Mouse (Mus musculus): ENCODE measurements at regions not wholly inside any gene's neighbourhood (a gene's known extent, or its start where the extent isn't known, plus 50 kb on each side); places are given as distances from the start of the nearest gene placed in this dataset.
"Not testable (repeated sequence)": the region's sequence is repeated elsewhere in the genome, so short reads cannot be mapped to it uniquely, and the experiment has no call there.

- not testable (repeated sequence) for H3K27me3 ChIP-seq (ENCODE audit: control insufficient read depth, insufficient read depth, low read length); H3K4me1 ChIP-seq (ENCODE audit: control insufficient read depth, insufficient read depth, low read length); H3K27ac ChIP-seq (ENCODE audit: low read length); ATAC-seq (ENCODE audit: insufficient number of reproducible peaks, insufficient read depth, low FRiP score, low read depth); H3K9ac ChIP-seq (replicated peaks; ENCODE audit: low read depth, low read length); H3K9me3 ChIP-seq (ENCODE audit: control insufficient read depth, low read depth, low read length); H3K4me3 ChIP-seq (ENCODE audit: low read depth, low read length); H3K4me2 ChIP-seq (replicated peaks; ENCODE audit: low read depth, low read length); H3K36me3 ChIP-seq (ENCODE audit: control insufficient read depth, insufficient read depth, low read length)
- WGBS: 93% methylated on average over 17 of the region's 17 CpGs
These were observed 131.7 kb downstream of the Nuak1 start for GRCm38 (mm10) chr10:84308746-84309145.

- Histone ChIP-seq H3K9me3 (ENCODE audit: control insufficient read depth, low read depth, low read length) (no peaks in the 10 kb centered on the region), H3K27me3 (ENCODE audit: control insufficient read depth, insufficient read depth, low read length) (no peaks in the 10 kb centered on the region), H3K27ac (ENCODE audit: low read length) (no peak overlapping the region), H3K9ac (replicated peaks; ENCODE audit: low read depth, low read length) (no peak overlapping the region), H3K36me3 (ENCODE audit: control insufficient read depth, insufficient read depth, low read length) (no peaks in the 10 kb centered on the region), H3K4me2 (replicated peaks; ENCODE audit: low read depth, low read length) (no peak overlapping the region), H3K4me3 (ENCODE audit: low read depth, low read length) (no peak overlapping the region), H3K4me1 (ENCODE audit: control insufficient read depth, insufficient read depth, low read length) (no peaks in the 10 kb centered on the region)
- ATAC-seq (ENCODE audit: insufficient number of reproducible peaks, insufficient read depth, low FRiP score, low read depth): no peak
- 87% methylated on average over 5 of the region's 5 CpGs for WGBS
These were observed 129.7 kb downstream of the Nuak1 start for GRCm38 (mm10) chr10:84310653-84311052.

GRCm38 (mm10) chr10:84312656-84313055 is 127.7 kb downstream of the Nuak1 start:
- Histone ChIP-seq H3K9me3 (ENCODE audit: control insufficient read depth, low read depth, low read length) (no peaks in the 10 kb centered on the region), H3K4me2 (replicated peaks; ENCODE audit: low read depth, low read length) (no peak overlapping the region), H3K4me1 (ENCODE audit: control insufficient read depth, insufficient read depth, low read length) (no peaks in the 10 kb centered on the region), H3K27me3 (ENCODE audit: control insufficient read depth, insufficient read depth, low read length) (no peaks in the 10 kb centered on the region), H3K36me3 (ENCODE audit: control insufficient read depth, insufficient read depth, low read length) (no peaks in the 10 kb centered on the region), H3K27ac (ENCODE audit: low read length) (no peak overlapping the region), H3K9ac (replicated peaks; ENCODE audit: low read depth, low read length) (no peak overlapping the region), H3K4me3 (ENCODE audit: low read depth, low read length) (no peak overlapping the region)
- no peak for ATAC-seq (ENCODE audit: insufficient number of reproducible peaks, insufficient read depth, low FRiP score, low read depth)
- 62% methylated on average over 7 of the region's 7 CpGs for WGBS

GRCm38 (mm10) chr10:84316857-84317256 is 123.5 kb downstream of the Nuak1 start:
- H3K4me1 ChIP-seq (ENCODE audit: control insufficient read depth, insufficient read depth, low read length): no peaks in the 10 kb centered on the region
- no peaks in the 10 kb centered on the region for H3K36me3 ChIP-seq (ENCODE audit: control insufficient read depth, insufficient read depth, low read length)
- no peak overlapping the region for H3K4me3 ChIP-seq (ENCODE audit: low read depth, low read length)
- no peak for ATAC-seq (ENCODE audit: insufficient number of reproducible peaks, insufficient read depth, low FRiP score, low read depth)
- H3K9me3 ChIP-seq (ENCODE audit: control insufficient read depth, low read depth, low read length): no peaks in the 10 kb centered on the region
- WGBS: 88% methylated on average over 1 of the region's 1 CpGs
- no peaks in the 10 kb centered on the region for H3K27me3 ChIP-seq (ENCODE audit: control insufficient read depth, insufficient read depth, low read length)
- no peak overlapping the region for H3K9ac ChIP-seq (replicated peaks; ENCODE audit: low read depth, low read length)
- H3K27ac ChIP-seq (ENCODE audit: low read length): no peak overlapping the region
- H3K4me2 ChIP-seq (replicated peaks; ENCODE audit: low read depth, low read length): no peak overlapping the region

GRCm38 (mm10) chr10:84317960-84318359 is 122.4 kb downstream of the Nuak1 start:
- H3K27ac ChIP-seq (ENCODE audit: low read length): no peak overlapping the region
- no peaks in the 10 kb centered on the region for H3K4me1 ChIP-seq (ENCODE audit: control insufficient read depth, insufficient read depth, low read length)
- H3K36me3 ChIP-seq (ENCODE audit: control insufficient read depth, insufficient read depth, low read length): no peaks in the 10 kb centered on the region
- H3K4me2 ChIP-seq (replicated peaks; ENCODE audit: low read depth, low read length): no peak overlapping the region
- 52% methylated on average over 5 of the region's 5 CpGs for WGBS
- no peak for ATAC-seq (ENCODE audit: insufficient number of reproducible peaks, insufficient read depth, low FRiP score, low read depth)
- no peaks in the 10 kb centered on the region for H3K9me3 ChIP-seq (ENCODE audit: control insufficient read depth, low read depth, low read length)
- no peaks in the 10 kb centered on the region for H3K27me3 ChIP-seq (ENCODE audit: control insufficient read depth, insufficient read depth, low read length)
- no peak overlapping the region for H3K4me3 ChIP-seq (ENCODE audit: low read depth, low read length)
- H3K9ac ChIP-seq (replicated peaks; ENCODE audit: low read depth, low read length): no peak overlapping the region
